Mouse (Mus musculus): ENCODE data around the gene Aggf1. TPM values are rescaled to one million over a fixed set of nuclear protein-coding genes. Genes with fewer than 3 reads are reported as not detected.
A peak's percentile ranks its signal among the peaks of the same experiment; 100 is the strongest.

Gene Aggf1
- polyA plus RNA-seq, 1 experiment, result 9.3 TPM

- no peaks in the 10 kb centered on the region for H3K27me3 ChIP-seq (ENCODE audit: control insufficient read depth, insufficient read depth, low read length)
- no peak for TF ChIP-seq POLR2A (IDR thresholded peaks at IDR 0.05; ENCODE audit: control insufficient read depth, low read depth, low read length)
- TF ChIP-seq CTCF (IDR thresholded peaks at IDR 0.05; ENCODE audit: control insufficient read depth, insufficient read depth, insufficient replicate concordance, low read depth, low read length), result no peak
- H3K4me1 ChIP-seq (ENCODE audit: control insufficient read depth, insufficient read depth, low read length), result no peaks in the 10 kb centered on the region
- no peak overlapping the region for H3K27ac ChIP-seq (ENCODE audit: control insufficient read depth, insufficient read depth, low read depth, low read length)
- H3K4me3 ChIP-seq (ENCODE audit: control insufficient read depth, low read depth, low read length), result no peak overlapping the region
- no peaks in the 10 kb centered on the region; the same call in 1 of the 2 replicates for H3K36me3 ChIP-seq (ENCODE audit: control insufficient read depth, insufficient read depth, low read length)
Observed at GRCm38 (mm10) chr13:95363440-95363839, 11.7 kb downstream of the Aggf1 start.

- Histone ChIP-seq H3K27ac (ENCODE audit: control insufficient read depth, insufficient read depth, low read depth, low read length) (no peak overlapping the region), H3K27me3 (ENCODE audit: control insufficient read depth, insufficient read depth, low read length) (no peaks in the 10 kb centered on the region), H3K4me1 (ENCODE audit: control insufficient read depth, insufficient read depth, low read length) (no peaks in the 10 kb centered on the region), H3K36me3 (ENCODE audit: control insufficient read depth, insufficient read depth, low read length) (peaks cover 5% of the 10 kb centered on the region), H3K4me3 (ENCODE audit: control insufficient read depth, low read depth, low read length) (no peak overlapping the region)
- TF ChIP-seq POLR2A (IDR thresholded peaks at IDR 0.05; ENCODE audit: control insufficient read depth, low read depth, low read length), result no peak
- no peak for TF ChIP-seq CTCF (IDR thresholded peaks at IDR 0.05; ENCODE audit: control insufficient read depth, insufficient read depth, insufficient replicate concordance, low read depth, low read length)
Observed at GRCm38 (mm10) chr13:95358223-95358622, 16.9 kb downstream of the Aggf1 start.

GRCm38 (mm10) chr13:95348476-95348875 lies 26.7 kb downstream of the Aggf1 start:
- H3K27ac ChIP-seq (ENCODE audit: control insufficient read depth, insufficient read depth, low read depth, low read length), result no peak overlapping the region
- H3K27me3 ChIP-seq (ENCODE audit: control insufficient read depth, insufficient read depth, low read length), result no peaks in the 10 kb centered on the region
- no peak overlapping the region for H3K4me3 ChIP-seq (ENCODE audit: control insufficient read depth, low read depth, low read length)
- H3K4me1 ChIP-seq (ENCODE audit: control insufficient read depth, insufficient read depth, low read length), result peaks cover 2% of the 10 kb centered on the region
- no peaks in the 10 kb centered on the region; the same call in 1 of the 2 replicates for H3K36me3 ChIP-seq (ENCODE audit: control insufficient read depth, insufficient read depth, low read length)
- TF ChIP-seq POLR2A (IDR thresholded peaks at IDR 0.05; ENCODE audit: control insufficient read depth, low read depth, low read length), result no peak
- no peak for TF ChIP-seq CTCF (IDR thresholded peaks at IDR 0.05; ENCODE audit: control insufficient read depth, insufficient read depth, insufficient replicate concordance, low read depth, low read length)

GRCm38 (mm10) chr13:95347018-95347696 lies 28.0 kb downstream of the Aggf1 start:
- Histone ChIP-seq H3K4me1 (ENCODE audit: control insufficient read depth, insufficient read depth, low read length) (peaks cover 2% of the 10 kb centered on the region), H3K27me3 (ENCODE audit: control insufficient read depth, insufficient read depth, low read length) (no peaks in the 10 kb centered on the region), H3K36me3 (ENCODE audit: control insufficient read depth, insufficient read depth, low read length) (no peaks in the 10 kb centered on the region), H3K27ac (ENCODE audit: control insufficient read depth, insufficient read depth, low read depth, low read length) (no peak overlapping the region), H3K4me3 (ENCODE audit: control insufficient read depth, low read depth, low read length) (no peak overlapping the region)
- no peak for TF ChIP-seq POLR2A (IDR thresholded peaks at IDR 0.05; ENCODE audit: control insufficient read depth, low read depth, low read length)
- peak; percentile 73; the same call in 1 of the 2 replicates for TF ChIP-seq CTCF (IDR thresholded peaks at IDR 0.05; ENCODE audit: control insufficient read depth, insufficient read depth, insufficient replicate concordance, low read depth, low read length)

GRCm38 (mm10) chr13:95345869-95346268 lies 29.3 kb downstream of the Aggf1 start:
- Histone ChIP-seq H3K4me1 (ENCODE audit: control insufficient read depth, insufficient read depth, low read length) (peaks cover 2% of the 10 kb centered on the region), H3K27ac (ENCODE audit: control insufficient read depth, insufficient read depth, low read depth, low read length) (no peak overlapping the region), H3K4me3 (ENCODE audit: control insufficient read depth, low read depth, low read length) (no peak overlapping the region), H3K27me3 (ENCODE audit: control insufficient read depth, insufficient read depth, low read length) (no peaks in the 10 kb centered on the region), H3K36me3 (ENCODE audit: control insufficient read depth, insufficient read depth, low read length) (no peaks in the 10 kb centered on the region)
- TF ChIP-seq POLR2A (IDR thresholded peaks at IDR 0.05; ENCODE audit: control insufficient read depth, low read depth, low read length) (no peak), CTCF (IDR thresholded peaks at IDR 0.05; ENCODE audit: control insufficient read depth, insufficient read depth, insufficient replicate concordance, low read depth, low read length) (no peak)

GRCm38 (mm10) chr13:95343470-95343869 lies 31.7 kb downstream of the Aggf1 start:
- peaks cover 2% of the 10 kb centered on the region for H3K4me1 ChIP-seq (ENCODE audit: control insufficient read depth, insufficient read depth, low read length)
- H3K4me3 ChIP-seq (ENCODE audit: control insufficient read depth, low read depth, low read length), result no peak overlapping the region
- TF ChIP-seq POLR2A (IDR thresholded peaks at IDR 0.05; ENCODE audit: control insufficient read depth, low read depth, low read length) (no peak), CTCF (IDR thresholded peaks at IDR 0.05; ENCODE audit: control insufficient read depth, insufficient read depth, insufficient replicate concordance, low read depth, low read length) (no peak)
- no peak overlapping the region for H3K27ac ChIP-seq (ENCODE audit: control insufficient read depth, insufficient read depth, low read depth, low read length)
- H3K27me3 ChIP-seq (ENCODE audit: control insufficient read depth, insufficient read depth, low read length), result no peaks in the 10 kb centered on the region
- no peaks in the 10 kb centered on the region for H3K36me3 ChIP-seq (ENCODE audit: control insufficient read depth, insufficient read depth, low read length)

- TF ChIP-seq CTCF (IDR thresholded peaks at IDR 0.05; ENCODE audit: control insufficient read depth, insufficient read depth, insufficient replicate concordance, low read depth, low read length) (no peak), POLR2A (IDR thresholded peaks at IDR 0.05; ENCODE audit: control insufficient read depth, low read depth, low read length) (no peak)
- Histone ChIP-seq H3K4me3 (ENCODE audit: control insufficient read depth, low read depth, low read length) (peak overlapping the region; percentile 82), H3K36me3 (ENCODE audit: control insufficient read depth, insufficient read depth, low read length) (peaks cover 4% of the 10 kb centered on the region; the same call in 1 of the 2 replicates)
Observed at GRCm38 (mm10) chr13:95336122-95336677, 39.0 kb downstream of the Aggf1 start.

More at GRCm38 (mm10) chr13:95336122-95336677, 39.0 kb downstream of the Aggf1 start:
- peaks cover 4% of the 10 kb centered on the region; the same call in 1 of the 2 replicates for H3K4me1 ChIP-seq (ENCODE audit: control insufficient read depth, insufficient read depth, low read length)
- no peaks in the 10 kb centered on the region for H3K27me3 ChIP-seq (ENCODE audit: control insufficient read depth, insufficient read depth, low read length)
- H3K27ac ChIP-seq (ENCODE audit: control insufficient read depth, insufficient read depth, low read depth, low read length), result no peak overlapping the region

Data from testis, adult 2 months (tissue).